Mouse (Mus musculus) megakaryocyte progenitor cell, adult 5-6 weeks (primary cell): ENCODE measurements around the gene Tars2. TPM values are rescaled to one million over a fixed set of nuclear protein-coding genes. Genes with fewer than 3 reads are reported as not detected.

Experiments used
- ATAC-seq: replicated peaks from 2 replicates; pipeline ENCODE4 v1.8.0; 2016; ENCODE audit warnings: mild to moderate bottlenecking, moderate TSS enrichment, inconsistent platforms; ENCODE audit not compliant: poor library complexity
- total RNA-seq, 2 experiments: library from RNA; stranded (forward) in 1 of 2; stranded (reverse) in 1 of 2; fragments of 157-497, 149-512 nt in 1 of 2; fragments of 200-1000 nt in 1 of 2; gene quantifications; 2 replicates each; pipeline versions ENCODE4 v1.2.3 to v1.2.4; 2015 to 2017

Tars2 gene
- total RNA-seq, 2 experiments from 2014 or later: 29.9 to 47.3 TPM

- no peak for ATAC-seq
Measured at GRCm38 (mm10) chr3:95735071-95735670, 24.8 kb downstream of the Tars2 start.

GRCm38 (mm10) chr3:95734092-95734702 is 25.8 kb downstream of the Tars2 start:
- no peak for ATAC-seq

GRCm38 (mm10) chr3:95732744-95733521 is 27.1 kb downstream of the Tars2 start:
- peak; percentile 43; the same call in 1 of the 2 replicates for ATAC-seq

- ATAC-seq: no peak
Measured at GRCm38 (mm10) chr3:95732297-95732696, 27.7 kb downstream of the Tars2 start.

GRCm38 (mm10) chr3:95731802-95732201 is 28.2 kb downstream of the Tars2 start:
- no peak for ATAC-seq

- no peak for ATAC-seq
Measured at GRCm38 (mm10) chr3:95730431-95730830, 29.6 kb downstream of the Tars2 start.

GRCm38 (mm10) chr3:95728906-95729305 is 31.1 kb downstream of the Tars2 start:
- no peak for ATAC-seq

GRCm38 (mm10) chr3:95726696-95727358 is 33.2 kb downstream of the Tars2 start:
- no peak for ATAC-seq

GRCm38 (mm10) chr3:95725863-95726262 is 34.1 kb downstream of the Tars2 start:
- ATAC-seq: no peak

- no peak for ATAC-seq
Measured at GRCm38 (mm10) chr3:95722386-95722785, 37.6 kb downstream of the Tars2 start.

GRCm38 (mm10) chr3:95718153-95718552 is 41.9 kb downstream of the Tars2 start:
- no peak for ATAC-seq

- no peak for ATAC-seq
Measured at GRCm38 (mm10) chr3:95716075-95716474, 43.9 kb downstream of the Tars2 start.

- ATAC-seq: no peak
Measured at GRCm38 (mm10) chr3:95709967-95710366, 50.0 kb downstream of the Tars2 start.

- 0 out of 2 replicates have a peak, but pooled peaks have one; percentile 19 for ATAC-seq
Measured at GRCm38 (mm10) chr3:95709044-95709443, 51.0 kb downstream of the Tars2 start.

- peak; percentile 67 for ATAC-seq
Measured at GRCm38 (mm10) chr3:95707497-95707896, 52.5 kb downstream of the Tars2 start.

GRCm38 (mm10) chr3:95706273-95706672 is 53.7 kb downstream of the Tars2 start:
- ATAC-seq: peak; percentile 78

GRCm38 (mm10) chr3:95704612-95705011 is 55.4 kb downstream of the Tars2 start:
- no peak for ATAC-seq

GRCm38 (mm10) chr3:95703276-95703675 is 56.7 kb downstream of the Tars2 start:
- ATAC-seq: no peak

- ATAC-seq: peak; percentile 42
Measured at GRCm38 (mm10) chr3:95701877-95702540, 58.0 kb downstream of the Tars2 start.

- ATAC-seq: no peak
Measured at GRCm38 (mm10) chr3:95701085-95701484, 58.9 kb downstream of the Tars2 start.

GRCm38 (mm10) chr3:95700233-95700681 is 59.7 kb downstream of the Tars2 start:
- ATAC-seq: no peak
